Mouse (Mus musculus) embryo, embryonic 11 days (tissue): ENCODE measurements around the gene Srf.

ENCODE experiments used
- DNase-seq: peaks from one replicate; pipeline ENCODE4 v3.0.0-alpha.2; 2015

The Srf gene

GRCm38 (mm10) chr17:46513329-46513728, 42.6 kb downstream of the Srf start:
- no peak for DNase-seq

DNA sequence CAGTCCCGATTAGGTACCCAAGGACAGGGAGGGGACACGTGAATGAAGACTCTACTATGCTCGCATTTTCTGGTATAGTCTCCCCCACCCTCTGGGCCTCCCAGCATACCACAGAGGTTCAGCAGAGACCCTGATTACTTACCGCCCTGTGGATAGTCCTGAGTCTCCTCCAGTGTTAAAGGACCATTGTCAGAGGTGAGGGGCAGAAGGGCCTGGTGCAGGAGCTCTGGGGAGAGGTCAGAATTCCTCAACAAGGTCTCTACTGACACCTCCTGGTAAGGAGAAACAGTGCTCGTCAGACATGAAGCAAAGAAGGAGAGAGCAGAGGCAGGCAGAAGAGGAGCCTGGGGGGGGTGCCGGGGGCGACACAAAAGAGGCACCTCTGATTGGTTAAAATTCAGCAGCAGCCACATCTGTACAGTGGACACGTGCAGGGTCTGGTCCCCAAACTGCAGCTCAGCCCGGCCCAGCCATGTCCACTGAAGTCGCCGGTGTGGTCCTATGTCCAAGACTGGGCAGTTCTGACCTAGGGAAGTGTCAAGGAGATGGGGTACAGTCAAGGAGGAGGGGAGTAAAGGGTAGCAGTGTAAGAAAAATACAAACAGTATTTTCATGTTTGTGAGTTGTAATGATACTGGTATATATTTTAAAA, 44.8 kb downstream of the Srf start:
- DNase-seq: peak; percentile 68

- no peak for DNase-seq
These were observed 50.4 kb downstream of the Srf start for GRCm38 (mm10) chr17:46505617-46506016.

- DNase-seq: no peak
These were observed 51.9 kb downstream of the Srf start for GRCm38 (mm10) chr17:46503847-46504638.

DNA sequence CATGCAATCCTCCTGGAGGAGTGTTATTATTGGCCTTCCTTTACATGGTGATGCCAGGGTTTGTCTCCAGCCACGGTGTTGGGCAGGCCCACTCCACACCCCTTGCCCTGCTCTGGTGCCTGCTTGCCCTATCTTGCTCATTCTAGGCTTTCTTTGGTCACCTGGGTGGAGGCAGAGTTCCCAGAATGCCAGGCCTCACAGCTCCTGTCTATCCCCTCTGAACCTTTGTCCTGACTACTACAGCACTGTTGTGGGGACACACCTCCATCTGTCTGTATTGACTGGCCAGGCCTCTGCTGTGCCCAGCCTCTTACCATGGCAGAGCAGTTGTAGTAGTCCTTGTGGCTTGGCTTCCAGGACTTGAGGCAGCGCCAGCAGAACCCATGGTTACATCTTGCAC, 53.2 kb downstream of the Srf start:
- no peak for DNase-seq
